Mouse (Mus musculus): ENCODE measurements around the gene Fam69a.

Gene Fam69a

GRCm38 (mm10) chr5:107966156-107966555 is 20.7 kb downstream of the Fam69a start:
- POLR2A ChIA-PET, result interaction anchor here in 2 of 4 experiments (0.9 to 2.5 kb wide), 6 partner anchors 12 to 347 kb away, joined by 3 to 18 read pairs (median 3); no protein-coding TSS in a partner anchor
- CTCF ChIA-PET, result interaction anchor here in 3 of 4 experiments (0.6 to 1.1 kb wide), 3 partner anchors 45 to 394 kb away, joined by 3 to 4 read pairs (median 3); no protein-coding TSS in a partner anchor

DNA sequence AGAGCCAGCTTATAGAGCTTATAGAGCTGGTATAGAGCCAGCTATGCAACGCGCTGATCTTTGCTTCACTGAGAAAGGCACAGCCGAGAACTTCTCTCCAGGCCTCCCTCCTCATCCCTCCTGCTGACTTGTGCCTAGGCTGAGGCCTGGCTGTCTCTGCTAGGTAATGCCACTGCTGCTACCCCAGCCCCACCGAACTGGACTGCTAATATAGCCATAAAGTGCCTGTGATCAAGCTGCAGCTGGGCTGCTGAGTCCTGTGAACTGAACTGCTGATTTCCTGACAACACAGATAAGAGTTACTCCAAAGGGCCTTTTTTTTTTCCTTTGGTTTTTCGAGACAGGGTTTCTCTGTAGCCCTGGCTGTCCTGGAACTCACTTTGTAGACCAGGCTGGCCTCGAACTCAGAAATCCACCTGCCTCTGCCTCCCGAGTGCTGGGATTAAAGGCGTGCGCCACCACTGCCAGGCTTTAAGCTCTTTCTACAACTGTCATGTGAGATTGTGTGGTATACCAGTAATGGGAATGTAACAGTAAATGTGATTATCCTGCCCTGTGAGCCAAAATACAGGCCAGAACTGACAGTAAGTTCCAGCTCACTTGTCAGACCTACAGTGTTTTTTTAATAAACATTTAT is 21.4 kb downstream of the Fam69a start:
- POLR2A ChIA-PET, result interaction anchor here in 2 of 4 experiments (0.8 to 2.5 kb wide), 11 partner anchors 11 to 347 kb away, joined by 3 to 18 read pairs (median 3); partner anchors contain the start of gene Fam69a (in 1 of the 2)
- CTCF ChIA-PET, result interaction anchor here in 1 of 4 experiments (0.6 to 1.0 kb wide), 2 partner anchors 16 to 395 kb away, joined by 3 to 4 read pairs; no protein-coding TSS in a partner anchor

- ChIA-PET CTCF (no interaction called here), POLR2A (interaction anchor here in 2 of 4 experiments (0.6 to 1.5 kb wide), 10 partner anchors 21 to 153 kb away, joined by 3 to 6 read pairs (median 4); partner anchors contain the start of gene Fam69a (in 1 of the 2))
Observed at GRCm38 (mm10) chr5:107964031-107964758, 22.7 kb downstream of the Fam69a start.

GRCm38 (mm10) chr5:107961438-107962251 is 25.2 kb downstream of the Fam69a start:
- POLR2A ChIA-PET, result interaction anchor here in 3 of 4 experiments (0.6 to 3.2 kb wide), 18 partner anchors 10 to 90 kb away, joined by 3 to 15 read pairs (median 3); no protein-coding TSS in a partner anchor
- CTCF ChIA-PET, result interaction anchor here (0.5 to 1.1 kb wide), 5 partner anchors 22 to 228 kb away, joined by 3 to 5 read pairs (median 3); no protein-coding TSS in a partner anchor

DNA sequence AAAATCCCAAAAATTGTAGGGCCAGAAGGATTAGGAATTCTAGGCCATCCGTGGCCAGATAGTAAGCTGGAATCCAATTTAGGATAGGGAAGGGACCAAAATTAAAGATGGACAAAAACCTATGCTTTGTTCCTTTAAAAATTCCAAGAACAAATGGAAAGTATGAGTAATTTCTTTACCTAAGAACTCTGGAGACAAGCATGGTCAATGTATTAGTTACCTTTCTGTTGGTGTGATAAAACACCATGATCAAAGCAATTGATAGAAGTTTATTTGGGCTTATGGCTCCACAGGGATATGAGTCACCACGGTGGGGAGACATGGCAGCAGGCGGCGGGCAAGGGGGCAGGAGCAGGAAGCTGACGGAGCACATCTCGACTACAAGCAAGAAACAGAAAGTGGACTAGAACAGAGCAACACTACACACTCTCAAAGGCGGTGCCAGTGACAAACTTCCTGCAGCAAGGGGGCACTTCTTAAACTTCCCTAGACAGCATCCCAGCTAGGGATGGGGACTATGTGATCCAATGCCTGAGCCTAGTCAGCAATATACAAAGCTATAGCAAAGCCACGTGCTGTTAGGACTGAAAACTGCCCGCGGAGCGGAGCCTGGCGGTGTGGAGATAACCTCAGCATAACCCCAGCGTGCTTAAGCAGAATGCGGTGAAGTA is 26.2 kb downstream of the Fam69a start:
- ChIA-PET POLR2A (interaction anchor here in 3 of 4 experiments (0.6 to 3.2 kb wide), 24 partner anchors 8 to 91 kb away, joined by 3 to 15 read pairs (median 3); no protein-coding TSS in a partner anchor), CTCF (interaction anchor here in 3 of 4 experiments (0.8 to 1.1 kb wide), 4 partner anchors 21 to 167 kb away, joined by 3 to 5 read pairs (median 4); no protein-coding TSS in a partner anchor)

DNA sequence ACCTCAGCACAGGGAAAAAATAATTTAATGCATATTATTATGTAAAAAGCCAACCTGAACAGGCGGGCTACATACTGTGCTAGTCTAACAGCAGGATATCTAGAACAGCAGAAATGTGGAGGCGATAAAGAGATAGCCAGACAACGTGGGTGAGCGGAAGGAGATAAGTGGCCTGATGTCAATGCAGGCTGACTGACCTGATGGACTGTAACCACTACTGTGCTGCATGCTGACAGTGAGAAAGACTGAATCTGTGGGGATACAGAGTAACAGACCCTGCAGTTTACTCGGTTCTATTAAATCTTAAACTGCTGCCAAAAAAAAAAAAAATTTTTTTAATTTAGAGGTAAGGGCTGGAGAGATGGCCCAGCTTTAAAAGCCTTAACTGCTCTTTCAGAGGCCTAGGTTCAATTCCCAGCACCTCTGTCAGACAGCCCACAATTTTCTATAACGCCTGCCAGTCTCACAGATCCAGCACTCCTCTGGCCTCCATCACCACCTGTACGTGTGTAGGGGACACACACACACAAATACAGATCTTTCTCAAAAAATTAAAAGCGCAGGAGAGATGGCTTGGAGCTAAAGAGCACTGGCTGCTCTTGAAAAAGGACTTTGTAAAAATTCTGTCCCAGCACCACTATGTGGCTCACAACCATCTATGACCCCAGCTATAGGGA is 27.1 kb downstream of the Fam69a start:
- POLR2A ChIA-PET, result interaction anchor here in 2 of 4 experiments (1.0 to 3.2 kb wide), 13 partner anchors 9 to 57 kb away, joined by 3 to 15 read pairs (median 5); no protein-coding TSS in a partner anchor
- CTCF ChIA-PET, result no interaction called here

DNA sequence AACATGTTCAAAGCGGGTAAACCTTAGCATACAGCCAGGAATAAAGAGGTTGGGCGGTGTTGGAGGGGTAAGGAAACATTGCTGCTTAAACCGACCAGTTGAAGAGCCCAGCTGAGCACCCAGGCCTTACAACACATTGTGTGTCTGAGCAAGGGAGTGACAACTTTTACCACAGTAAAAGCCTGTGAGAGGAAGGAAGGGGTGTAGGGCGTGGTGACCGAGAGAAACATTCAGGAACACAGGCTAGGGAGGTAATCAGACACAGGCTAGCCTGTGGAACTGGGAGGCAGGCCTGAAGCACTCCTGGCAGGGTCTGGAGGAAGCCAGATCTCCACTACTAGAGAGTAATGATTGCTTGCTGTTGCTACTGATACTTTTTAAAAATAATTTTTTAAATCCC is 36.2 kb downstream of the Fam69a start:
- ChIA-PET POLR2A (interaction anchor here in 2 of 4 experiments (0.9 to 2.4 kb wide), 7 partner anchors 10 to 47 kb away, joined by 3 to 7 read pairs (median 4); no protein-coding TSS in a partner anchor), CTCF (interaction anchor here in 1 of 4 experiments (1.4 kb wide), 1 partner anchor 29 kb away, joined by 3 read pairs; no protein-coding TSS in a partner anchor)

DNA sequence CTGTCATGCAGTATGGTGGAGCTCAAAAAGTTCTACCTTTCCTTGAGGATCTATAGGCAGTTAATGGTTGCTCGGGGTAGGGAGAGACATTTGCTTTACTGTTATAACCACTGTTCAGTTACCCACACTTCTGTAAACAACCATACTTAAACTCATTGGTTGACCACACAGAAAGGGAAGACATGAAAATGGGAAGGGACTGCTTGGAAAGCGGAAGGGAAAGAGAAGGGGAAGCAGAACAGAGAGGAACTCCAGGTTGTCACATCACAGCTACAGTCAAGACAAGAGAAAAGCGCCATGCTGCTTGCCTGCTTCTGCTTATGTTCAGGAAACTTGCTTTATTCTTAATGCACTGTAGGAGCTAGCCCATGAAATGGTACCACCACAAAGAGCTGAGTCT is 37.3 kb downstream of the Fam69a start:
- ChIA-PET CTCF (interaction anchor here in 2 of 4 experiments (0.6 to 1.4 kb wide), 2 partner anchors 16 to 28 kb away, joined by 3 read pairs; no protein-coding TSS in a partner anchor), POLR2A (interaction anchor here in 2 of 4 experiments (0.9 to 2.4 kb wide), 7 partner anchors 10 to 46 kb away, joined by 3 to 7 read pairs (median 4); no protein-coding TSS in a partner anchor)

DNA sequence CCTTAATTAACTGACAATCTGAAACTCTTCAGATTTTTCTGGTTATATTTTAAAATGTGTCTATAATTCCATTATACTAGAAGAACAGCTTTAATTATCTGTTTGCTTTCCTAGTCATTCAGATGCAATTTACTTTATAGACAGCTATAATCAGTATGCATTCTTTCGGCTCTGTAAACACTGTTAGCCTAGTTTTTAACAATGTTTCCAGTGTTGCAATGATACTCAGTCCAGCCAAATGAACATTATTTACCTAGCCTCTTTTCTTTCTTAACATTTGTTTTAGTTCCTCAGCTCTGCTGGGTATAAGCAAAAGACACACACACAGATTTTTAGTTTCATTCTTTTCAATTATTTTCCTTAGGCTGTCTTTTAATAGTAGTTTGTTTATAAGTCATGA is 38.0 kb downstream of the Fam69a start:
- CTCF ChIA-PET, result interaction anchor here in 1 of 4 experiments (0.6 kb wide), 1 partner anchor 16 kb away, joined by 3 read pairs; no protein-coding TSS in a partner anchor
- POLR2A ChIA-PET, result interaction anchor here in 2 of 4 experiments (1.6 to 1.8 kb wide), 3 partner anchors 11 to 43 kb away, joined by 4 to 6 read pairs (median 5); no protein-coding TSS in a partner anchor

GRCm38 (mm10) chr5:107947548-107947947 is 39.3 kb downstream of the Fam69a start:
- ChIA-PET CTCF (interaction anchor here in 2 of 4 experiments (0.5 to 1.0 kb wide), 2 partner anchors 26 to 29 kb away, joined by 3 read pairs; no protein-coding TSS in a partner anchor), POLR2A (interaction anchor here in 3 of 4 experiments (0.5 to 1.6 kb wide), 5 partner anchors 13 to 279 kb away, joined by 3 to 5 read pairs (median 4); no protein-coding TSS in a partner anchor)

- POLR2A ChIA-PET, result interaction anchor here in 1 of 4 experiments (0.8 kb wide), 1 partner anchor 8 kb away, joined by 4 read pairs; no protein-coding TSS in a partner anchor
- CTCF ChIA-PET, result no interaction called here
Observed at GRCm38 (mm10) chr5:107946475-107946874, 40.4 kb downstream of the Fam69a start.

GRCm38 (mm10) chr5:107943526-107943925 is 43.4 kb downstream of the Fam69a start:
- CTCF ChIA-PET, result interaction anchor here in 1 of 4 experiments (1.0 kb wide), 1 partner anchor 43 kb away, joined by 3 read pairs; the partner anchor contains the start of gene Fam69a
- POLR2A ChIA-PET, result interaction anchor here in 3 of 4 experiments (0.5 to 2.0 kb wide), 3 partner anchors 36 to 267 kb away, joined by 3 to 7 read pairs (median 5); no protein-coding TSS in a partner anchor

GRCm38 (mm10) chr5:107942941-107943340 is 43.9 kb downstream of the Fam69a start:
- POLR2A ChIA-PET, result interaction anchor here in 1 of 4 experiments (1.5 kb wide), 2 partner anchors 77 to 110 kb away, joined by 3 read pairs; no protein-coding TSS in a partner anchor

GRCm38 (mm10) chr5:107941222-107941621 is 45.7 kb downstream of the Fam69a start:
- CTCF ChIA-PET, result interaction anchor here in 1 of 4 experiments (1.2 kb wide), 1 partner anchor 20 kb away, joined by 4 read pairs; no protein-coding TSS in a partner anchor
- POLR2A ChIA-PET, result interaction anchor here in 3 of 4 experiments (0.7 to 3.8 kb wide), 18 partner anchors 10 to 111 kb away, joined by 3 to 19 read pairs (median 4); partner anchors contain the start of gene Fam69a (in 1 of the 3)

More at GRCm38 (mm10) chr5:107942941-107943340, 43.9 kb downstream of the Fam69a start:
- CTCF ChIA-PET, result no interaction called here

- CTCF ChIA-PET, result interaction anchor here in 2 of 4 experiments (0.7 to 1.8 kb wide), 6 partner anchors 14 to 795 kb away, joined by 3 to 6 read pairs (median 4); partner anchors contain the start of gene Fam69a (in 1 of the 2)
- POLR2A ChIA-PET, result interaction anchor here in 3 of 4 experiments (0.6 to 3.8 kb wide), 34 partner anchors 10 to 177 kb away, joined by 3 to 19 read pairs (median 4); partner anchors contain the start of genes Mtf2 (in 2 of the 3) and Fam69a (in 1 of the 3)
Observed at GRCm38 (mm10) chr5:107939701-107940100, 47.2 kb downstream of the Fam69a start.

DNA sequence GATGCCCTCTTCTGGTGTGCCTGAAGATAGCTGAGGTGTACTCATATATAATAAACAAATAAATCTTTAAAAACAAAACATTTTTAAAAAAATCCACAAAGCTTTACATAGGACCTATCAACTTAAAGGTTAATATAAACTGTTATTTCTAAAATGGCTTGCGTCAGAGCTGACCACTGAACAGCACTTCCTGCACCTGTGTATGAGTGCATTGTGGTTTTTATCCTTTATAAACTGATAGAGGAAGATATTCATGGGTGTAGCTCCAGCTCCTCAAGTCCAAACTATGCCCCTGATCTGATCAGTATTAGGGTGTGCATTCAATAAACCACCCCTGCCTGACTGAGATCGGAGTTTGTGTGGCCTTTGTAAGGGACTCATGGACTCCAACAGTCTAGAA is 48.0 kb downstream of the Fam69a start:
- ChIA-PET CTCF (interaction anchor here in 2 of 4 experiments (0.5 to 1.8 kb wide), 6 partner anchors 13 to 89 kb away, joined by 3 to 6 read pairs (median 4); partner anchors contain the start of gene Fam69a (in 1 of the 2)), POLR2A (interaction anchor here in 3 of 4 experiments (0.6 to 3.8 kb wide), 34 partner anchors 11 to 242 kb away, joined by 3 to 19 read pairs (median 4); partner anchors contain the start of genes Fam69a (in 1 of the 3) and Mtf2 (in 1 of the 3))
